Mouse (Mus musculus): ENCODE results near the gene Smad3. TPM values are rescaled to one million over a fixed set of nuclear protein-coding genes. Genes with fewer than 3 reads are reported as not detected.

Smad3 gene
- total RNA-seq, 4 experiments from 2014 or later, result 44.2 to 62.0 (median 46.1) TPM

DNA sequence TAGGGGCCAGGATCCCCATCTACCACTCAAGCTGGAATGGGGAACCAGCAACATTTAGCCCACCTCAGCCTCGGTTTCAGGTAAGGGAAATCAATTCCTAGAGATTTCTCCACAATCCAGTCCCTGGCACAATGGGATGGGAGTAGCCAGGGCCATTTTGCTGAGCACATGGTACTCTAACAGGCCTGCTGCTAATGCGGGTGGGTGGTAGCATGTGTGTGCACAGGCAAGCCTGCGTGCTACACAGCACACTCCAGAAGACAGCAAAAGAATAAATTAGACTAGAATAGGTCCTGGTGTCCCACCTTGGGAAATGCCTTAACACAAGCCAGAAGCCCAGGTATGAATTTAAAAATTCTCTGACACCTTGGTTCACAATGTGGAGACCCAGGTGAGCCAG lies 10.8 kb downstream of the Smad3 start:
- no peak for DNase-seq (ENCODE audit: low spot score in 2 of 2)

DNA sequence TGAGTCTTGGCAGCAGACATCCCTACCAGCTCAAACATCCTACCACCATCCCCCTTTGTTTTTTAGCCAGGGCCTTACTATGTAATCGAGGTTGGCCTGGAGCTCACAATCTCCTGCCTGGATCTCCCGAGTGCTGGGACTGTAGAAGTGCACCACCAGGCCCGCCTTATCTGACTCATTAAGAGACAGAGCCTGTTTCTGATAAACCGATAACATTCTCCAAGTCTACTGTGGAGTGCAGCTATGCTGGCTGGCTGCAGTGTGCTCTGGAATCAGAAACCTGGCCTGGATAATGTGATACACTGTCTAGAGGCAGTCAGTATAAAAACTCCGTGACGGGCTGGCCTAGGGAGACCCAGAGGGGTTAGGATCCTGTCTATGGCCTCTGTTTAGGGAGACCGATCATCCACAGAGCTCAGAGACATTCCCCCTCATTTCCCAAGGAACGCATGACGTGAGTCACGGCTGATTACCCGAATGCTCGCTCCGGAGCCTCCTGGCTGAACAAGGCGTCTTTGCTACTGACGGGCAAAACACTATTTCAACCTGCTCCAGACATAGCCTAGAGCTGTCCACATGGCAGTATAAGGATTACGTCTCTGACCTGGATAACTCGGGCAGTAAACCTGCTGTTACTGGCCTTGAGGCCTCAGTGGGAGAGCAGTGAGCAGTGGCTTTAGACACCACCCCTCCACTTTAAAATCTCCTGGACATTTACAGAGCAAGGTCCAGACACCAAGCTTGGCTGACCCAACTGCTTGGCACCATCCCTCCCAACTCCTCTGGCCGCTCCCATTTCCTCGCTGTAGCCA lies 11.8 kb downstream of the Smad3 start:
- DNase-seq (ENCODE audit: low spot score in 2 of 2), result peak in 1 of 2 experiments; percentile 47

DNA sequence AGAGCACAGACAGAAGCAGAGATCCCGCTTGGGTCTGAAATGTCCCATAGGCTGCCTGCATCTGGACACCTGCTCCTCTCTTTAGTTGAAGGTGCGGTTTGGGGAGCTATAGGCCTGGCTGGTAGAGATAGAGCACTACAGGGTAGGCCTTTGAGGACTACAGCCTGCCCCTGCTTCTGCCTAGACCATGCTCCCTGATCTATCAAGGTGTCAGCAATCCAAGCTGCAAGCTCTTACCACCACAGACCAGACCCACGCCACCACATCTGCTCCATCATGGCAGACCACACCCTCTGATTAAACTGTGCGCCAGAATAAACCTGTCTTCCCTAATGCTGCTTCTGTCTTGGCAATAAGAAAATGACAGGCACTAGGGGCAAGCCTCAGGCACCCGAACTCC lies 13.2 kb downstream of the Smad3 start:
- DNase-seq (ENCODE audit: low spot score in 2 of 2), result no peak

DNA sequence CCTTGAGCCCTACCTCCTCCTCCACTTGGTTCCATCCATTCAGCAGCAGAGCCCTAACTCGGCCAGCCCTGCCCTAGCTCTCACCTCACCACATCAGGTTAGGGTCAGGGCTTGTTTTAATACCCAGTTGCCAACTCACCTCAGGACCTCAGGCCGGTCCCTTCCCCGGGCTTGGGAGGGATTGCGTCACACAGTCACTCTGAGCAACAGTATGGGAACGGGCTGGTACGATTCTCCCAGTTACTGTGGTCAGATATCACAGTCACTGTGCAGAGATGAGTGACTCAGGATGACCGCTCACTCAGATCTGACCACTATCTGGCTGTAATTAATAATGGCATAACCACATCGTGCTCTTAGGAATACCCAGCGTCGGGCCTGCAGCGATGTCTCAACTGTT lies 14.0 kb downstream of the Smad3 start:
- no peak for DNase-seq (ENCODE audit: low spot score in 2 of 2)

DNA sequence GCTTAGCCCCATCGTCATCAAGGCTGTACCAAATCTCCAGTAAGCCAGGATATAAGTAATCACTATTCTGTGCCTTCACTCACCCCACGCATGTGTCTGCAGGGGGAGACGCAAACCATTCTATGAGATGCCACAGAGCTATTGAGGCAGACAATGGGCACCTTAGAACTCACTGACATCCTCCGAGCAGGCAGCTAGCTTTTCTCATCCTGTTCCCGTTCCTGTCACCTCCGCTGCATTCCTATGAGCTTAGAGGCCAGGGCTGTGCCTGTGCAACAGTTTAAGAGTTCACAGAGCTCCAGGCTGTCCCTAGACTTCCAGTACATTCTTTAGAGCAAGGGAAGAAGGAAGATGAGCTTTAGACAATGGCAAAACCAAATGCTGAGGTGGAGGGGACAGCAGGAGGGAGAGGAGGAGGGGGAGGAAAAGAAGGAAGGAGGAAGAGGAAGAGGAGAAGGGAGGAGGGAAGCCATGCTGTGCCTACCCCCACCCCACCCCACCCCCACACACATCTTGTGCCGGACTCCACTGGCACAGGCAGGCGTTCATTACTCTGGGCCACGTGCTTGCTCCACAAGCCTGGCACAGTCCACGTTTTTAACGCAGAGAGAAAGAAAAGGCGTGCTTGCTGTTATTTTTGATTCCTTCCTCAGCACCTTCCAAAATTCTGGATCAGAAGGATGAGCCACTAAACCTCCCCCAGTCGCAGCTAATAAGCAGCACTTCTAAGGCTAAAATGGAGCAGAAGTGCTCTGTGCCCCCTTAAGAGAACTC lies 14.7 kb downstream of the Smad3 start:
- no peak for DNase-seq (ENCODE audit: low spot score in 2 of 2)

DNA sequence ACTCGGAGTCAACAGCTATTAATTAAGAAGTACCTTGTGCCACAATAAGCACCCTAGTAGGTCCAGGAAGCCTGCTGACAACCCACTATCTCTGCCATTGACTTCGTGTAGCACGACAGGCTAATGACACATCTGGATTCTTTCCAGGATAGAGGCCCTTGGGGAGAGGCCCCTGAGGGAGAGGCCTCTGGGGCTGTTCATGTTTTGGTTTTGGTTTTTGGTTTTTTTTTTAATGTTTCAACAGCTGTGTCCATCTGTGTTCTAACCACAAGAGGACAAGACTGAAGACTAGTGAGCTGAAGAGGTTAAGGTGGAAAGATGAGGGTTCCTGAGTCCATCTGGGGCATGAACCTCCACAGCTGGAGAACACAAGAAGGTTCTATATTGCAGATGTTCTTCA lies 15.5 kb downstream of the Smad3 start:
- DNase-seq (ENCODE audit: low spot score in 2 of 2), result no peak

DNA sequence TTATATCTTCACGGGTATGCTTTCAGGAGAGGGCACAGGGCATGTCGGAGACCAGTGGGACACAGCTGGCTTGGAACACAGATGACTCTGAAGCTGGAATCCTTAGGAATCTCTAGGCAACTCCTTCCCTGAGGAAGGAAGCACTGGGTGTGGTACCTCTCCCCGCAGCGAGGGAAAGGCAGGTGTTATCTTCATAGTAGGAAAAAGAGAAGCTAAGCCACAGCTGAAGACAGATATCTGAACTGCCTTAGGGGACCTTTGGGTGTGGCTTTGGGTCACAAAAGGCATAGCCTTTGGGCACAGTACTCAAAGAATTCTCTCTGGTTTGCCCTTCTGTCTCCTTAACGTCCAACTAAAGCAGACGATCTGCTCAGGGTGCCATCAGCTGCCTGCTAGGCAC lies 16.0 kb downstream of the Smad3 start:
- no peak for DNase-seq (ENCODE audit: low spot score in 2 of 2)

DNA sequence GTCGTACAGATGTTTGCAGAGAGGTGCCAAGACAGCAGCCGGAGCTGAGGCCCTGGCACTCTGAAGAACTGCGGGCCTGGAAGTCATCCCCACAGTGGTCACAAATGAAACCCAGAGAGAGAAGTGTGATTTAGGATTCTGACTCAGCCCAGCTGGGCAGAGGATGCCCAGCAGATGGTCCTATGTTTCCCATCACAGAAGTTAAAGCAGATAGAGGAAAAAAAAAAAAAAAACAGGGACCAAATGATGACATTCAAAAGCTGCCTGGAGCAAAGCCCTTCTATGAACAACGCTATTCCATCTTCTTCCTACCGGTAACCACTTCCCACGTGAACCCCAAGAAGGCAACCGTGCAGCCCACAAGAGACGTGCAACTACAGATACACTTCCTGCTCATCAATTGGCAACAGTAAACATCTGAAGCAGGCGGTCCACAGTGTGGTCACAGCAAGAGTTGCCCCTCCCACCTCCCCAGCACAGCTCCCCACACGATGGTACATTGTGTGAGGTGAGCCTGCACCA lies 17.4 kb downstream of the Smad3 start:
- no peak for DNase-seq (ENCODE audit: low spot score in 2 of 2)

DNA sequence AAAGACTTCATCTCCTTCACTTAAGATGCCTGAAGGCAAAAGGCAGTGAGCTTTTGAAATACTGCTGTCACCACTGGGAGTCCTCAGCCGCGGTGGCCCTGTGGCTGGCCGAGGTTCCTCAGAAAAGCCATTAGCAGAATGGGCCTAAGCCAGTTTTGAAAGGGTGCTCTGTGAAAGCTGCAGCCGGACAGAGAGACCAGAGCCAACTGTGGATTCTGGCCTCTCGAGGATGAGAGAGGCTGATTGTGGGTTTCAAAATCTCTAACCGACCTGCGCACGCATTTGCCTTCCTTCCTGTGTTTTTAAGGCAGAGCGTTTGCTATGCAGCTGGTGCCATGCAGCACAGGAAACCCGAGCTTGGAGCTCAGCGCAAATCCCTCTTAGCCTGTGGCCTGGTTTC lies 19.0 kb downstream of the Smad3 start:
- no peak for DNase-seq (ENCODE audit: low spot score in 2 of 2)

DNA sequence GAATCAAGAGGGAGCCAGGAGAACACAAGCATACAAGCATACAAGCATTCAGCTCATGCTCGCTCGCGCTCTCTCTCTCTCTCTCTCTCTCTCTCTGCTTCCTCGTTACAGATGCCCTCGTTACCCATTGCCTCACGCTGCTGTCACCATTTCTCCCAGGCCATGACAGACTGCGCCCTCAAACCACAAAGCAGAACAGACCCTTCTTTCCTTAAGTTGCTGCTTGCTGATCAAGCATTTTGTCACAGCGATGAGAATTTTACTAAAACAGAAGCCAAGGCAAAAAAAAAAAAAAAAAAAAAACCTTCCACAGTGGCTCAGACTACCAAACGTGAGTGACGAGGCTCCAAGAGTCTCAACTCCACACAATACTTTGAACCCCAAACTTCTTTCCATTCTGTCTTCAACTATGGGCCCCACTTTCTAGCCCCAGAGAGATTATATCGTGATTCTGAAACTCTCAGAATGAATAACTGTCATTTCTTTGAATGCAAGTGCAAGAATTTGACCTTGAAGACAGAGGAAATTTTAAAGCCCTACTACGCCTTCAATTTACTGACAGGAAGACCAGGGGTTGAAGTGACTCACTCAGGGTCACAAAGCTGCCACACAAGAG lies 19.6 kb downstream of the Smad3 start:
- no peak for DNase-seq (ENCODE audit: low spot score in 2 of 2)

DNA sequence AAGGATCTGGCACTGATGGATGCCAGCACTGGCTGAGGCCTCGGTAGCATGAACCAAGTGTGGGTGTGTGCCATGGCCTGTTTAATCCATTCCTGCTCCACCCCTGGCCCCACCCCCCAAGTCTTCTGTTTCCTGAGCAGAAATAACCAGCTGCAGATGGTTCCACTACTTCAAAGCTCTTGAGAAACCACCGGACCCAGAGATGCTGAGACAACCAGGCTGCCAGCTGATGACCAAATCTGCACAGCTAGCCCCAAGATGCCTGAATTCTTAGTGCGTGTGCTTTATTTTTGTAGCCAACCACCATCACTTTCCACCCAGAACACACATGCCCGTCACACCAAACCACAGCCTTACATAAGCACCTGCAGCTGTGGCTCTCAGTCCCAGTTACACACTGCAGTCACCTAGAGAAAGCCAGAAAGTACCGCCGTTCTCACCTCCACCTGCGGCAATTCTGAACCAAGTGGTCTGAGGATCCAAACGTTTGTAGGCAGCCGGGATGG lies 20.3 kb downstream of the Smad3 start:
- DNase-seq (ENCODE audit: low spot score in 2 of 2), result peak; percentile 51 to 66

DNA sequence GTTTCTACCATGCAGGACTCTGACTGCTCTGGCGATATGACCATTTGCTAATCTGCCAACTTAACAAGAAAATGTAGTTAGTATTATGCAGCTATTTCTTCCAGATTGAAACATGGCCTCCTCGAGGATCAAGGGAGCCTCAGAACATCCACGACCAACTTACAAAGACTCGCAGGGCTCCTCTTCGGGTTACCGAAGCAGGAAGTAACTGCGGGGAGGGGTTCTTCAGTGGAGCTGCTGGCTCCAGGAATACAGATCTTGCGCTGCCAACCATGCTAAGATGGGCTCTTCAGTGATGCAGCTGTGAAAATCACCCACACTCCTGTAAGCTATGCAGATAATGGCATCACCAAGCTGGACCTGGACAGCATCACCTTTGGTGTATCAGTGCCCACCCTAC lies 23.5 kb downstream of the Smad3 start:
- DNase-seq (ENCODE audit: low spot score in 2 of 2), result no peak

DNA sequence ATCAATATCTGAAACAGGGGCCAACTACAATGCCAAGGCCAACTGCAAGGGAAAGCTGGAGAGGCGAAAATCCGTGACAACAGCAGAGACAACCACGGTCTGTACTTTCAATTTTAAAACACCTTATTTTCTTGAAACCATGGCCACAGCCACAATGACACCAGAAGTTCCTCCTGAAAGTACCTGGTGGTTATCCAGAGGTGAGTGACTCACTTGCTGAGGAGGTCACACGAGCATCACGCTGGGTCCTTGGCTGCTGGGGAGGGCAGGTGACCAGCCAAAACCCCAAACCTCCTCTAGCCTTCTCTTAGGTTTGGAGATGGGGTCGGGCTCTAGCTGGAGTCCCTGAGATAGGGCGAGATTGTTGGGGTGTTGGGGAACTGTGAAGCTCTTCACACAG lies 25.1 kb downstream of the Smad3 start:
- no peak for DNase-seq (ENCODE audit: low spot score in 2 of 2)

DNA sequence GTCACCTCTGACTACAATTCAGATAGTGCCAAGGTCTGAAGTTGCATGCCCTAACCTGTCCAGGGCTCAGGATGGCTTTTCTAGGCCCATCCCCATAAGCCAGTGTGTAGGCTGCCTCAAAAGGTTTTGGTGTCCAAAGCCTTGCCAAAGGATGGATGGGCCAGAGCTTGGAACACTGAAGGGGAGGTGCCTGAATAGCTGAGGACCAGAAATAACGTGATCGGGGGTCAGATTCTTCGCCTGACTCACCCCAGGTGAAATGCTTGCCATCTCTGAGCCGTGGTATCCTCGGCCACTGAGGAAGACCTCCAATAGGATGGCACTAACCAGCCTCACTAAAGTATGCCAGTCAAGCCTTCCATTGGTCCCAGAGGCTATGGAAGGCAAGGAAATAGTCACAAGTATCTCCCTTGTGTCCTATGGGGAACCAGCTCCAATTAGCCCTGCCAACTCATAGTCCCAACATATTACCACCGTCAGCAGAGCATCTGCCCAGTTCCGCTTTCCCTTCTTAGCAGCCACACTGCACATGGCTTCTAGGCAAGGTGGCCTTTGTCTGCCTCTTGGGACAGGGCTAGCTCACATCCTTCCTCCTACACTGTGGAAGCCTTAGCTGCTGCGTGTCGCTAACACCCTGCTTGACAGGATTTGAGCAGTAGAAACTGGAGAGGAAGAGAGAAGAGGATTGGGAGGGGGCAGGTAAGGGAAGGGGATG lies 26.5 kb downstream of the Smad3 start:
- no peak for DNase-seq (ENCODE audit: low spot score in 2 of 2)

DNA sequence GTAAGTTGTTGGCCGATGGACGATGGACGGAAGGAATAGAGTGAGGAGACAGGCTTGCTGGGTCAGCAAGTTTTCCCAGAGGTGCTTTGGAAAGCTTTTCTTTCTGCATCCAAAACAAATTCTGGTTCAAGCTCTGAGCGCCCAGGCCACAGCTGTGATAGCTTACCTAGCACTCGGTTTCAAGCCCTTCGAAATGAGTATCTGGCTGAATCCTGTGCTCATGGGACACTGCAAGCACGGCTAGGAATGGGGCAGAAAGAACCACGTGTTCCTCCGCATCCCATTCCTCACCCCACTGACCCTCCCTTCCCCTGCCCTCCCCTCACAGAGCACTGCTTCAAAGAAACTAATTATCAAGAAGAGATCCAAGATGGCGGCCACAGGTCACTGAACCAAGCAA lies 28.8 kb downstream of the Smad3 start:
- DNase-seq (ENCODE audit: low spot score in 2 of 2), result no peak

DNA sequence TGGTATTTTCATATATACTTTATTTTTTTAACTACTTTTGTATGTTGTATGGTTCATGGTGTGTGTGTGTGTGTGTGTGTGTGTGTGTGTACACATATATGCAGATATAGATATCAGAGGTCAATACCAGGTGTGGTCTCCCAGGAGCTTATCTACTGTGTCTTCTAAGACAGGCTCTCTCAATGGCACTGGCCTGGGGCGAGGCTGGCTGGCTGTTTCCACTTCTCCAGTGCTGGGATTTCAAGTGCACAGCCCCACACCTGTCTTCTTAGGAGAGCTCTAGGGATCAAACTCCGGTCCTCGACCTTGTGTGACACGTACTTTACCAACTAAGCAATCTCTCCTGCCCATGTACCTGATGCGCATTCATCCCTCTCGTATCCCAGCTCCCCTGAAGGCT lies 30.7 kb downstream of the Smad3 start:
- no peak for DNase-seq (ENCODE audit: low spot score in 2 of 2)

DNA sequence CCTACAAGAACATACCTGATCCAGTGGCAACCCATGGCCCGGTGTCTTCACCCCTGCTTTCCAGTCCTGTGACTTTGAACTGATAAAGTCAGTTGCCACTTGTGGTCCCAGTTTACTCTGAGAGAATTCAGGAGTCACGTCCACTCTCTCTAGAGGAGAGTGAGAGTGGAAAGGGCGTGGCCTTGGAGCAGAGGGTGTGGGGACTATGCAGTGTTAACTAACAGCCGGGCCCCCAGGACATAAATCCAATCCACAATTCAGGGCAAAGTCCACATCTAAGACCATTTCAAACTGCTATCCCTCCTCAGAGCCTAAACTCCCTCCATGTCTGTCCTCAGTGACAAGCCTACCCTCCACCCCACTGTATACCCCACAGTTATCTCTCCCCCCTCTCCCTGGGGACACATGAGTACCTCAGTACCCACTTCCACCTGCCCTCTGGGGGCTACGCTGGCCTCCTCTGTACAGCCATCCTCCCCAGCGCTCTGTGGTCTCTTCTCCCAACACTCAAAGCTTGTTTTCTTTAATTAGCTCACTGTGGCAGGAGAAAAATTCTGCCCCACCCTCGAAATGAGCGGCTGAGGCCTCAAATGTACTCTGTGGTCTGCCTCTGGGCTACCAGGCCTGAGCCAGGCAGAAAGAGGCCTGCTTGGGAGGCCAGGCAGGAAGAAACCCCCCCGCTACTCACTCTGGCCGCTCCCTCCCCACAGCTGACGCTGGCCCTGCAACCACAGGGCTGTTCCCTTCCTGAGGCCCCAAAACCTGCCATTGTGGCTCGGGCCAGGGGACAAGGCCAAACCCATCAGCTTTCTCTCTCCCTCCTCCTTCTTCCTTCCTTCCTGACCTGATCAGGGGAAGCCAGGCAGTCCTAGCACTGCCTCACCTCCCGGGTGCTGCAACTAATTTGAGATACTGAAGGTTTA lies 31.4 kb downstream of the Smad3 start:
- DNase-seq (ENCODE audit: low spot score in 2 of 2), result no peak

DNA sequence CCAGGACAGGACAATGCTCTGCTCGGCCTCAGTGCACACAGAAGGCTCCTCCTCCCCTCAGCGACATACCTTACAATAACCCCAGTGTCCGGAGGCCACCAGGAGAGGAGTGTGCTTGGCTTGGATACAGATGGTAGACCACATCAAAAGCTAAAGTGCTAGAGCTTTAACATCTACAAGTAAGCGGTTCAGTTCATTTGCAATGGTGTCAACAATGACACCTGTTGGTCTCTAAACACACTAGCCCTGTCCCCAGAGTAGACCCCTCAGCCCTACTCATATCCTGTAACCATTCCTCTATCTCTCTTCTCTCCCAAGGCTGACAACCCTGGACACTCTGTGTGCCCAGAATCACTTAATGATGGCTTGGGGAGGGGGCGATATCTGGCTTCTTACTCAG lies 33.0 kb downstream of the Smad3 start:
- DNase-seq (ENCODE audit: low spot score in 2 of 2), result no peak

DNA sequence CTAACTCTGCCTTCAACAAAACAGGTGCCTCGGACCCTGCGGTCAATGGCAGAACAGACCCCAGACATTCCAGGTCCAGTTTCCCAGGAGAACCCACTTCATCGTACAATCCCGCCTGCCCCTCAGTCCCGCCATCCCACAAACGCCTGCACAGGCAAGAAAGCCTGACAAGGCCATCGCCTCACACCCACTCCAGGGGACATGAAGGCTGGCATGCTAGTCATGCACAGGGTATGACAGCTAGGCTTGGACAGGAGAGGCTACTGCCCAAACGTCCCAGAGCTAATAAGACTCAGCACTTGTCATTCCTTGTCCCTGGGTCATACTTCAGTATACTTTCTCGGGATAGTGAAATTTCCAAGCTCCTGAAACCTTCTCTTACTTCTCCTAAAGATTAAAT lies 34.9 kb downstream of the Smad3 start:
- no peak for DNase-seq (ENCODE audit: low spot score in 2 of 2)

DNA sequence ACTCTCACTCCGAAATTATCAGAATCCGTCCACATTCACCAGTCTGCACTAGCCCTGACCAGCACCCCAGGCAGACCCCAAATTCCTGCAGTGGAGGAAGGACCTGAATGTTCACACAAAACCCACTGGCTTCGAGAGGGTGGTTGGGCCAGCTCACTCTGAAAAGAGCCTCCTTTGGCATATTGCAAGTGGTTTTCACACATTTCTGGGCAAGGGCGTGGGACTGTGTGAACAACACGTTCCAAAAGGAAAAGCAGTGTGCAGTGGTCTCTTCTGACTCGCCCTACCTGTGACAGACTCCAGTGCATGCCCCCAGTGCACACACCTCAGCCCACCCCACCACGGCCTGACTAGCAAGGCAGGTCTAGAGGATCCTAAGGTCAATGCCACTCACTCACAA lies 35.4 kb downstream of the Smad3 start:
- no peak for DNase-seq (ENCODE audit: low spot score in 2 of 2)
